Mouse (Mus musculus) neutrophil, adult 5-6 weeks (primary cell): ENCODE measurements around the gene Tubb2b. TPM values are rescaled to one million over a fixed set of nuclear protein-coding genes. Genes with fewer than 3 reads are reported as not detected.
A peak's percentile ranks its signal among the peaks of the same experiment; 100 is the strongest.

ENCODE experiments used
- ATAC-seq: fragments of 151-379, 151-347 bp; 2 replicates; pipeline ENCODE4 v1.8.0; 2017; ENCODE audit warnings: mild to moderate bottlenecking, moderate TSS enrichment; ENCODE audit not compliant: insufficient number of reproducible peaks, poor library complexity, low FRiP score, severe bottlenecking; ENCODE audit errors: extremely low read depth
- total RNA-seq: library from RNA; stranded (forward); fragments of 200-1000 nt; gene quantifications from 2 replicates; pipeline ENCODE4 v1.2.3, GENCODE M21; 2017

Tubb2b gene
- total RNA-seq, 1 experiment from 2014 or later: 3.8 TPM

DNA sequence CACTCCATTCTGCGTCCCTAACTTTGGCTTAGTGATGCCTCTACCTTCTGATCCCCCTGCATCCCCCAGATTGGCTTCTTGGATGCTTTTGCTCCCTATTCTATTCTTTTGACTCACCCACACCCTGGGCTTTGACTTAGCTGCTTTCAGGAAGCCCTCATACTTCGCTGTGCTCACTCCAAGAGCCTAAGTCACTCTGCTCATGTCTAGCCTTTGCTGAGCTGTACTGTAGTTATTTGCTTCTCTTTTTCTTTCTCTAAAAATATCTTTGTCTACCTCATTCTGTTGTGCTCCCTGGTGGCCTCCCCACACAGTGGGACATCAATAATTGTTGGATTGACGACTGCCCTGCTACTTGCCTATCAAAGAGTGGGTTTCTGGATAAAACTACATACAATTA is 17.9 kb upstream of the Tubb2b start:
- no peak for ATAC-seq

DNA sequence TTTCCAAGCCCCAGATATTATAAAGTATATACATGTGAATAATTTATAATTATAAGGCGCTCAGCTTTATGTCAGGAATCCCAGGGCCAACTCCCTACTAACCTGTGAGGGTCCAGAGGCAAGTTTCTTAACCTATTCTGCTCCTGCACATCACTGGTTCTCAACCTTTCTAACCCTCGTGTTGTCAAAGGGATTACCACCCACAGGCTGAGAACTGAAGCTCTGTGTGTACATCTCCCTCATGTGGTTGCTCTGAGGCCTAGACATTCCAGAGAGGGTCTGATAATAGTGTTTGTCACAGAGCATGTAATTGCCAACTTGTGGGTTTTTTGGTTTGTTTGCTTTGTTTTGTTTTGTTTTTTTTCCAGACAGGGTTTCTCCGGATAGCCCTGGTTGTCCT is 16.6 kb upstream of the Tubb2b start:
- ATAC-seq: no peak

DNA sequence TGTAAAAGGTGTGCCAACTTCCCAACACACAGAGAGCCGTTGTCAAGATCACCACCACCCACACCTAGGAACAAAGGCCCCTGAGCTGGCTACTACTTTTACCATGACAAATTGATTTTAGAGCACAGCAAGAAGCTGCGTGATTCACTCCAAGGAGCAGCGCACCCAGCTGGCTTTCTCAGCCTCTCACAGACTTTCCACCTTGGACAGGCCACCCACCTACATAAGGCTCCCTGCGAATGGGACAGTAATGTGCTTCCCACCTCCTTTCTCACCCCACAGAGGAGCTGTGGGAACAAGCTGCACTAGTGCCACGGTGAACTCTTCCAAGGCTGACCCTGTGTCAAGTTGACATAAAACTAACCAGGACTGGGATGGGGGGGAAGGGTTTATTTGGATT is 13.1 kb upstream of the Tubb2b start:
- no peak for ATAC-seq

DNA sequence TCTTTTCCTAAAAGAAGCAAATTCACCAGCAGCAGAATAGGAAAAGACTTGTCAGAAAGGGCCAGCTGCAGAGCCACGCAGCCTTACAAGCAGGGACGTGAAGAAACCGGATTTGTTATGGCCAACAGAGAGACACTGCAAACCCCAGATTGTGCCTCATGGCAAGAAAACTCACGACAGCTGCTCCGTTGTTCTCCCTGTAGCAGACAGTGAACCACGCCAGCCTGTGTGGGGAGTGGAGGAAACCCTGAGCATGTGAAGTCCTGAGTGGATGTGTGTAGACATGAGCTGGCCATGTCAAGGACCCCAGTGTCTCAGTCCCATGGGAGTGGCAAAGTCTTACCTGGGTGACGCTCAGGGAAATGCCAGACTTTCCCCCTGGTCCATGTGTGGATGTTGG is 6.3 kb upstream of the Tubb2b start:
- no peak for ATAC-seq

DNA sequence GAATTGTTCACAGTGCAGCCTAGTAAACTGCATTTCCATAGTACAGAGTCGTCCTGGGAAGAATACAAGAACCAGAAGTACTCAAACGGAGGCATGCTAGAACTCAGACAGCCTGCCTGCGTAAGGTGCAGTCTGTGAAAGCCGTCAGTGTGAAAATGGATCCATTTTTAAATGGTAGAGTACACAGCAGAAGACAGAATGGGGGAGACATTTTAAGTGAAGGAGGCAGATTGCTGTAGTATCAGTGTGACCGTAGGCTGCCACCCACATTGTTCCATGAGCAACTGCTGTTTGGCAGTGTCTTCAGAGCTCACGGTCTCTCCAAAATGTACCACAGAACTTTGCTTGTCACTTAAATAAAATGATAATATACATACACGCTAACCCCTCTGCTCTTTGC is 4.0 kb upstream of the Tubb2b start:
- ATAC-seq: no peak

DNA sequence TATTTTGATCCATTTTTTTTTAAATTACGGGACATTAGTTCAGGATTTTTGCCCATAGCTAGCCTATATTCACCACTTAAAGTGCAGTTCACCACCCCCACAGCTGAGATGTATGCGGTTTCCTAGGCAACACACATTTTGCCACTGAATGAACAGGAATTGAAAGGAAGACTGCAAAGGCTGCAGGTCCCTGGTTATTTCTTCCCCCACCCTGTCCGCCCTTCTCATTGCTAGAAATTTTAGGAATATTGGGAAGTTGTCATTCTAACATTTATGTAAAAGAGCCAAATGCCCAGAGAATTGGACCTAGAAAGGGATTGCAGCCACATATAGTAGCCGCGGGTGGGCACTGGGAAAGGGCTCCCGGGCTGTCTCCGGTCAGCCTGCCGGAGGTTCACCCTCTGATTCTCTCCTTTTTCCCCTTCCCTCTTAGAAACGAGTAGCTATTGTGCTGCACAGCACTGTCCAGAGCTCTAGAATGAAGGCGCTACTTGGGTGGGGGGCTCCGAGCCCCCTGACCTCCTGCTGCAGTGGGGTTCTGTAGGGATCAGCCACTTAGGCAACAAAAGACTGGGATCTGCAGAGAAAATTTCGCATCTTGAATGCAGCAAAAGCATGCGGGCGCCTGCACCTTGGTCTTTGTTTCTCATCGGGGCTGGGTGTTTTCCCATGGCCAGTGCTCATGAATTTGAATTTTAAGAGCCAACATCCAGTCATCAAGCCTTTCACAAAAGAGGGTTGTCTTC is 3.2 kb upstream of the Tubb2b start:
- no peak for ATAC-seq

DNA sequence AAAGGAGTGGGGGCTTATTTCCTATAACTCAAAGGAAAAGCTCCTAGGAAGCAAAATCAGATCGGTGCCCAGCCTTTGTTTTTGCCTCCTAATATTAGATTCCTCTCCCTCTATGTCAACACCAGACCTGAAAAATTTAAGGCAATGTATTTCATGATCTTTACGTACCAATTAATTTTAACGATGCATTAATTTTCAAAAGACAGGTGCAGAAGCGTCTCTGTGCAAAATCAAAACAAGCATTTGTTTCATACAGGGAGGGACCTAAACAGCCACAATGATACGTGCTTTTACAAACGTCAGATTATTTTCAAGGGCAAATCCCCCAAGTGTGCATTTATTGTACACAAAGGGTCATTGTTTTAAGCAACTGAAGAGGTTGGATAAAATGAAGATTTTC is 2.6 kb upstream of the Tubb2b start:
- ATAC-seq: no peak

DNA sequence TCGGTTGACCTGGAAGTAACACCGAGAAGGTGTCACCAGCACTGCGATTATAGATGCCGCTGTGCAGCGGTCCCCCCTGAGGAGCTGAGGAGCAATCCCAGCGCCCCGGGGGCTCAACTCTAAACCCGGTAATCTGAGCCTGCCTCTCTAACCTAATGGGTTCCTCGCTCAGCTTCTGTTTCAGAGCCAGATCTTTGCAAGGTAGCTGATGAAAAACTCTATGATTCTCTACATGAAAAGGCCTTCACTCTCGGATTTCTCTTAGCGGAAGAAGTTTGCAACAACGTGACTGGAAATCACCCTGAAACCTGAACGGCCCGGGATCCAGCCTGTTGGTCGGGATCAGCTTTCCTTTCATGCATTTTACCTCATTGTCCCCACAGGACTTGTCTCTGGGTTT is 2.0 kb upstream of the Tubb2b start:
- no peak for ATAC-seq

DNA sequence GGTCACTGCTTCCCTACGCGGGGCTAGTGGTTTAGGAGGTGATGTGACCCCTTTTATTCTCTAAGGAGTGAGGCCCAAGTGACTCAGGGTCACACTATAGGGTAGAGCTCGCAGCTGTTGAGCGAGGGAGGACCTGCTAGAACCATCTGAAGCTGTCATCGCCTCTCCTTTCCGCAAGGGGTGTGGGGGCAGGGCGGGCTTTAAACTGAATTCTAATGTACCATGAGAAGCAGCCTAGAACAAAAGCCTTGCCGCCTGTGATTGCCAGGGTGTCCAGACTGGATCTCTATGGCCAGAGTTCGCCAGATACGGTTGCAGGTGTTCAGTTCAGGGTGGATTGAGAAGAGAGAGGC is 1.4 kb upstream of the Tubb2b start:
- peak; percentile 56 for ATAC-seq

DNA sequence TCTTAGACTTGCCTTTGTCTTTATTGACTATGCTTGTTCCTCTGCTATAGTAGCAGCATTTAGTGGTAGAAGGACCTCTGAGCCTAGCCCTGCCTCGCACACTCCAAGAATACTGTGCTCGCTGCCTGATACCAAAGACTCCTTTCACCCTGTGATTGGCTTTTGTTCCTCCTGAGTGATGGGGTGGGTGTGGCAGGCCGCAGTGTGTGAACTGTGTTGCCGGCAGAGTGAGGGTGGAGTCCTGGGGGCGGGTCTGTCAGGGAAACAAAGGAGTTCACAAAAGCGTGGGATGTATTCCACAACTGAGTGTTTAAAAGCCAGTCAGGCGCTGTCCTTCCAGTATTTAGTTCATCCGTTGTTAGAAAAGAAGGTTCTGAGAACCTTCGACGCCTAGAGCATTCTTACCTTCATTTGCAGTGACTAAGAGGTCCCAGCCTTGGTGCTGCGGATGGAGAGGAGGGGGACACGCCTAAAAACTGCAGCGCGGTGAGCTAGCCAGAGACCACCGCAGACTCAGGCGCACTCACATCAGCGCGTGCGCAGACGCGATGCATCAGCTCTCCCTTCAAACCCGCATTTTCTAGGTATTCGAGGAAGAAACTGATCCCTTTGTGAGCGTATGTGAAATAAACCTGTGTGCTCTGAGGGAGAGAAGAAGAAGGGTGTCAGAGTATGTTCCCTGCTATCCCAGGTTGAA is 893 bp upstream of the Tubb2b start:
- ATAC-seq: peak; percentile 27; the same call in 1 of the 2 replicates

DNA sequence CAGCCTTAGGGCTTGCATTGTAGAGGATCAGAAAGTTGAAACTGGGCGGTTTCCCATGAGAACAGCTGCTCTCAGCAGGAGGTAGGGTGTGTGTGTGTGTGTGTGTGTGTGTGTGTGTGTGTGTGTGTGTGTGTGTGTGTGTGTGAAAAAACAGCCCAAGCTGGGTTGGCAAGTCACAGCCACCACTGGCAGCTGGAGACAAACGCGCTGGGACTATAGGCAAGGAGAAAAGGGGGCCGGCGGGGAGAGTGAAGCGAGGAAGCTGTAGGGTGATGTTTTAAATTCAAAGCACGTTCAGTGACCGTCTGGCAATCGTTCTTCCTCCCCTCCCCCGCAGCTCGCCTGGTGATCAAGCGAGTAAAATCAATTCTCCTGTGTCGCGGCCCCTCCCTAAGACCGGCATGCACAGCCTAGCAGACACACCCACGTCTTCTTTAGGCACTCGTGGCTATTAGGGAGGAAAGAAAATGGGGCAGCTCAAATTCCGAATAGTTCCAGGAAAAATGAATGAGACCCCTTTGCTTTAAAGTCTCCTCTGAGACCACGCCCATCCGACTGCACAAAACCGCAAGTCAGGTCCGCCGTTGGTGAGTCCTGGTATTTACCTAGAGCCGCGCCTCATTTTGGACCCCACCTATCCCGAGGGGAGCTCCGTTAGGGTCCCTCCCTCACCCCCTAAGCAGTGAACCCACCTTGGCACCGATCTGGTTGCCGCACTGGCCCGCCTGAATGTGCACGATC is 611 bp downstream of the Tubb2b start:
- ATAC-seq: peak; percentile 40; the same call in 1 of the 2 replicates

DNA sequence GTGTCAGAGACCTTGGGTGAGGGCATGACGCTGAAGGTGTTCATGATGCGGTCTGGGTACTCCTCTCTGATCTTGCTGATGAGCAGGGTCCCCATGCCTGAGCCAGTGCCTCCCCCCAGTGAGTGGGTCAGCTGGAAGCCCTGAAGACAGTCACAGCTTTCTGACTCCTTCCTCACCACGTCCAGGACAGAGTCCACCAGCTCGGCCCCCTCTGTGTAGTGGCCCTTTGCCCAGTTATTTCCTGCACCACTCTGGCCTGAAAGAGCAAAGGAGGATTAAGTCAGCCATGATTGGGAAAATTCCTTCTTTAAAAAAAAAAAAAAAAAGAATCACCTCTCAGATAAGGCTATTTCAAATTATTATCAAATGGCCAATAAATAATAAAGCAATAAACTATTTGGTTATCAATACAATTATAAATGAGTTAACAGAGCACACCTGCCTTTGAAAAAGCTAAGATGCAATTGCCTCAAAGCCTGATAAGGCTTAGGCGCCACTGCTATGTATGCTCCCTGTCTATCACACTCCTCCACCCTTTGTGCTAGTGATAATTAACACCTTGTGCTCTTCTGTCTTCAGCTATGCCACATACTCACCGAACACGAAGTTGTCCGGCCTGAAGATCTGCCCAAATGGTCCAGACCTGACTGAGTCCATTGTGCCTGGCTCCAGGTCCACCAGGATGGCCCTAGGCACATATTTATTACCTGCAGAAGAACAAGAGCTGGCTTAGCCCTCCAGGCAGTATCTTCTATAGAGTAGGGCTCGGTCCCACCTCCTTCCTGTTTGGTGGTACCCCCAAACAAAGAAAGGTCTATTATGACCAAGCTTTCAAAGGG is 1.8 kb downstream of the Tubb2b start:
- ATAC-seq: no peak

DNA sequence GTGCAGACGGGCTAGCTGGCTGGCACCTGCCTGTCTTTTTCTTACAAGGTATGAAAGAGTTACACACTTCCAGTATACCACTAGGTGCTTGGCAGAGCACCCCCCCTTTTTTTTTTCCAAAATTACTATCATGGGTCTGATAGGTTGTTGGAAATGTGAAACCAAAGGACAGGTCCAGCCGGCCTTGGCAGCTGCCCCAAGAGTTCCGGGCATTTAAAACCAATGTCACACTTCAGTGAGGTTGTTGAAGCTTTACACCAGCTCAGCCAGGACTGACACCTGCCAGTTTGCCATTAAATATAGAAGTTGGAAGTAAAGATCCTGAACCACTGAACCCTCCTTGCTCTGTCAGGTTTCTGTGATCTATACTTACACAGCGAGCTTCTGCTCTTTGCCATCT is 4.6 kb downstream of the Tubb2b start:
- ATAC-seq: no peak

DNA sequence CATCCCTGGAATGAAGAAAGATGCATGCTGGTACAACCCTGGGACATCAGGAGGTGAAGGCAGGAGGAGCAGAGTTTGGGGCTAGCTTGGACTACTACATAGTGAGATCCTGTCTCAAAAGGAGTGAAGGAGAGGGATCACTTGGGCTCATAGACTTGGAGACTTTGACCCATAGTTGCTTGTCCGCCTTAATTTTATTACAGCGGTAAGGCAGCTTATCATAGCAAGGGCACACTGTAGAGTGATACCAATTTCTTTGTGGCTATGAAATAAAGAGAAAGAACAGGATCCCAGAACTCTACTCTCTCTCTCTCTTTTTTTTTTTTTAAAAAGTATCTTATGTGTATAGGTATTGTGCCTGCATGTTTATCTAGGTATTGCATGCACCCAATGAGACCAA is 9.7 kb downstream of the Tubb2b start:
- no peak for ATAC-seq

DNA sequence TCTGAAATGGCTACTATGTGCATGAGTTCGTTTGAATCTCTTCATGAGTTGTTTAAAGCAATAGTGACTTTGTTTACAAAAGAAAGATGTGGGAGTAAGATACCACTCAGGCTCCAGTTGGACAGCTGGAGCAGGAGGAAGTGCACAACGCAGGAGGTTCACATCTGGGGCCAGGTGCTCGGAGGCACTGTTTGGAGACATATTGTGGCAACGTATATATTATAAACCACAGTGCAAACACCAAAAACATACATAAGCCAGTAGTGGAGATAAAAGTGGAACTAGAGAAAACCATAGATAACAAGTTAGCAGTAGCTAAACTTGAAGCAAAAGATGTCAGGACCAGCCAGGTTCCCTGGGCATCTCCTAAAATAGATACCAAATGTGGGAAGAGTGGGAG is 10.9 kb downstream of the Tubb2b start:
- ATAC-seq: no peak

DNA sequence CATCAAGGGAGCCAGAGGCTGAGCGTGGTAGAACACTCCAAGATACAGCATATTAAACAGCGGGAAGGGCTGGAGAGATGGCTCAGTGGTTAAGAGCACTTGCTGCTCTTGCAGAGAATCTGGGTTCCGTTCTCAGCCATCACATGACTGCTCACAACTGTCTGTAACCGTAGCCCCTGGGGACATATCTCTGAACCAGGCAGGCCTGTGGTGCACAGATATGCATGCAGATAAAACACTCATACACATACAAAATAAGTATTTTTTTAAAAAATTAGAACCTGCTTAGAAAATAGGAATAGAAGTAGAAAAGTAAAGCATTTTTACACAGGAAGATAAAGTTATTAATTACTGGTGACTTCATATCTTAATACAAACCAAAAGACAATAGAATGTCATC is 11.4 kb downstream of the Tubb2b start:
- ATAC-seq: 0 out of 2 replicates have a peak, but pooled peaks have one; percentile 36

DNA sequence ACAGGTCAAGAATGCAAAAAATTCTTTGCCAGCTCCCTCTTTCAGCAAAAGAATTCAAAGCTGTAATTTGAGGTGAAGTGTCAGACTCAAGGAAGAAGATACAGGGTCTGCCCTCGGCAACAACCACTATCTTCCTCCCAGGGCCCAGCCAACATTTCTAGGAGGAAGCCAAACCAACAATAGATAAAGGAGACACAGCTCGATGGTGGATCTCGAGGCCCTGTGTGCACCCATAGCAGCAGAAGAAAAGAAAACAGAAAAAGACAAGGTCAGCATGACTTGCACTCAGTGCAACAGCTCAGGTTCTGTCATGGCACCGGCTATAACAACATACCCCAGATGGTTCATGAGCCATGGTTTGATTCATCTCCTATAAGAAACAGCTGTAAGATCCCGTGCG is 13.8 kb downstream of the Tubb2b start:
- ATAC-seq: no peak

DNA sequence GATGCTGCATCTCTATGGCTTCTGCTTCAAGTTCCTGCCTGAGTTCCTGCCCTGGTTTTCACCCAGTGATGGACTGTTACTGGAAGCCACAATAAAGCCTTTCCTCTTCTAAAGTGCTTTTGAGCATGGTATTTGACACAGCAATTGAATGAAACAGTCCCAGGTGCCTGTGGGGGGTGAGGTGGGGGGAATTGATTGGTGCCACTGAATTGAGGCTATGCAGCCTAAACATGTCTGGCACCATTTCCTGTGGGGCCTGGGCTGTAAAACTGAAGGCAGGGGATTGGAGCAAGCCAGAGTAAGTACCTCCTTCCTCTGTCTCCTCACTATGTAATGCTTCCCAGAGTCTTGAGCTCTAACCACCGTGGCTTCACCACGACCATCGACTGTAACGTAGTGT is 15.6 kb downstream of the Tubb2b start:
- ATAC-seq: no peak

DNA sequence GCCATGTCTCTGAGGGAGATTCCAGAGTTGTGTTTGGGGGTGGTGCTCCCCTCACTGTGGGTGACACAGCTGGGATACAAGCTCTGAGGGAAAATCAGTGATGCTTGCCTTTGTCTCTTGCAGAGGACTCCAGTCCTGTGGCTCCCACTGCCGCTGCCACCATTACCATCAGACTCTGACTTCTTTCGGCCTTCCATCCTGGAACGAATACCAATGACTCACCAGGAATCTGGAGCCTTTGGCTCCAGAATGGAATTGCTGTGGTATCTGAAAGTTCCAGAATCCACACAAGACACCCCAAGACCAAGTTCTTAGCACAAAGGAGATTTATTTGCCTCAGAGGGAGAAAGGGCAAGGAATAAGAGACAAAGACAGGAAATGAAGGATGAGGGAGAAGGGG is 17.2 kb downstream of the Tubb2b start:
- ATAC-seq: no peak
